Mouse (Mus musculus) C2C12 (cell line): ENCODE data around the gene Ptgfrn. TPM values are rescaled to one million over a fixed set of nuclear protein-coding genes. Genes with fewer than 3 reads are reported as not detected.
A peak's percentile ranks its signal among the peaks of the same experiment; 100 is the strongest.

Experiments used
- H3K27me3 ChIP-seq: one replicate; pipeline ENCODE4 v1.6.1; 2011; ENCODE audit not compliant: control insufficient read depth, insufficient read depth, insufficient read length
- H3K36me3 ChIP-seq: one replicate; pipeline ENCODE4 v1.6.1; 2011; ENCODE audit not compliant: control insufficient read depth, insufficient read depth
- H3K4me3 ChIP-seq: one replicate; pipeline ENCODE4 v1.5.1; 2011; ENCODE audit warnings: mild to moderate bottlenecking, control low read depth; ENCODE audit not compliant: poor library complexity, insufficient read depth, severe bottlenecking
- H3K79me2 ChIP-seq: one replicate; pipeline ENCODE4 v1.6.1; 2011; ENCODE audit not compliant: control insufficient read depth, insufficient read depth
- H3K79me3 ChIP-seq: one replicate; pipeline ENCODE4 v1.6.1; 2011; ENCODE audit warnings: low read depth, control low read depth
- H3ac ChIP-seq: one replicate; pipeline ENCODE3; 2011; ENCODE audit warnings: low read depth; ENCODE audit not compliant: control insufficient read depth, insufficient read length
- CEBPB ChIP-seq: IDR thresholded peaks from one replicate; pipeline ENCODE4 v1.6.1; 2011; ENCODE audit warnings: low read depth, mild to moderate bottlenecking, control low read depth, moderate library complexity
- CTCF ChIP-seq: IDR thresholded peaks from one replicate; pipeline ENCODE4 v1.5.1; 2011; ENCODE audit not compliant: control insufficient read depth, insufficient read depth, insufficient read length
- FOSL1 ChIP-seq: IDR thresholded peaks from one replicate; pipeline ENCODE4 v1.8.0; 2011; ENCODE audit warnings: mild to moderate bottlenecking, low read length; ENCODE audit not compliant: poor library complexity, insufficient read depth, severe bottlenecking
- MAX ChIP-seq: IDR thresholded peaks from one replicate; pipeline ENCODE4 v1.6.1; 2011; ENCODE audit warnings: mild to moderate bottlenecking, control low read depth
- MYOD1 ChIP-seq: IDR thresholded peaks from one replicate; pipeline ENCODE4 v1.6.1; 2011; ENCODE audit warnings: low read depth; ENCODE audit not compliant: control insufficient read depth, insufficient read length
- MYOG ChIP-seq: IDR thresholded peaks from one replicate; pipeline ENCODE4 v1.6.1; 2011; ENCODE audit not compliant: control insufficient read depth, insufficient read length; ENCODE audit errors: extremely low read depth
- USF1 ChIP-seq: IDR thresholded peaks from one replicate; pipeline ENCODE4 v1.6.1; 2011; ENCODE audit warnings: low read depth, mild to moderate bottlenecking, control low read depth, moderate library complexity
- polyA plus RNA-seq: library from polyadenylated mRNA; unstranded; fragments of >200 nt; fragmentation: generic; extraction: Trizol; gene quantifications from one replicate; pipeline ENCODE4 v1.2.1, GENCODE M21; 2012; ENCODE audit warnings: missing spikeins

Ptgfrn gene
- polyA plus RNA-seq, 1 experiment, result 42.8 TPM

GRCm38 (mm10) chr3:101134861-101135260, 24.8 kb upstream of the Ptgfrn start:
- Histone ChIP-seq H3K79me2 (no peaks in the 10 kb centered on the region), H3K36me3 (no peaks in the 10 kb centered on the region)
- TF ChIP-seq MAX (no peak), CTCF (no peak), CEBPB (no peak)

GRCm38 (mm10) chr3:101132981-101133380, 22.9 kb upstream of the Ptgfrn start:
- H3K4me3 ChIP-seq, result no peak overlapping the region
- TF ChIP-seq FOSL1 (no peak), USF1 (no peak), CEBPB (no peak), MAX (no peak), MYOG (no peak), CTCF (no peak), MYOD1 (no peak)

More at GRCm38 (mm10) chr3:101134861-101135260, 24.8 kb upstream of the Ptgfrn start:
- Histone ChIP-seq H3K79me3 (no peaks in the 10 kb centered on the region), H3ac (no peak overlapping the region), H3K27me3 (no peaks in the 10 kb centered on the region), H3K4me3 (no peak overlapping the region)

GRCm38 (mm10) chr3:101131772-101132171, 21.7 kb upstream of the Ptgfrn start:
- H3K27me3 ChIP-seq, result no peaks in the 10 kb centered on the region
- no peaks in the 10 kb centered on the region for H3K36me3 ChIP-seq
- TF ChIP-seq USF1 (no peak), MAX (no peak)
- no peak overlapping the region for H3K4me3 ChIP-seq
- H3K79me3 ChIP-seq, result no peaks in the 10 kb centered on the region
- no peak overlapping the region for H3ac ChIP-seq
- H3K79me2 ChIP-seq, result no peaks in the 10 kb centered on the region

More at GRCm38 (mm10) chr3:101132981-101133380, 22.9 kb upstream of the Ptgfrn start:
- no peaks in the 10 kb centered on the region for H3K79me3 ChIP-seq
- no peaks in the 10 kb centered on the region for H3K27me3 ChIP-seq
- no peaks in the 10 kb centered on the region for H3K36me3 ChIP-seq
- no peak overlapping the region for H3ac ChIP-seq
- no peaks in the 10 kb centered on the region for H3K79me2 ChIP-seq

- H3ac ChIP-seq, result no peak overlapping the region
- H3K79me3 ChIP-seq, result no peaks in the 10 kb centered on the region
- no peaks in the 10 kb centered on the region for H3K79me2 ChIP-seq
- no peaks in the 10 kb centered on the region for H3K36me3 ChIP-seq
- H3K4me3 ChIP-seq, result no peak overlapping the region
- no peaks in the 10 kb centered on the region for H3K27me3 ChIP-seq
- TF ChIP-seq MYOD1 (peak; percentile 10), USF1 (no peak)
Measured at GRCm38 (mm10) chr3:101130526-101130925, 20.4 kb upstream of the Ptgfrn start.

- no peak overlapping the region for H3K4me3 ChIP-seq
- H3K79me2 ChIP-seq, result no peaks in the 10 kb centered on the region
- no peak overlapping the region for H3ac ChIP-seq
- no peaks in the 10 kb centered on the region for H3K27me3 ChIP-seq
- TF ChIP-seq CTCF (no peak), MYOD1 (no peak)
- no peaks in the 10 kb centered on the region for H3K79me3 ChIP-seq
- H3K36me3 ChIP-seq, result no peaks in the 10 kb centered on the region
Measured at GRCm38 (mm10) chr3:101129620-101130019, 19.5 kb upstream of the Ptgfrn start.

GRCm38 (mm10) chr3:101129090-101129489, 19.0 kb upstream of the Ptgfrn start:
- Histone ChIP-seq H3K4me3 (no peak overlapping the region), H3K79me3 (no peaks in the 10 kb centered on the region), H3K79me2 (no peaks in the 10 kb centered on the region), H3K27me3 (no peaks in the 10 kb centered on the region), H3K36me3 (no peaks in the 10 kb centered on the region), H3ac (no peak overlapping the region)
- TF ChIP-seq MYOG (no peak), MYOD1 (no peak), FOSL1 (no peak), CTCF (no peak), MAX (no peak), USF1 (no peak)

- Histone ChIP-seq H3K79me3 (no peaks in the 10 kb centered on the region), H3K4me3 (no peak overlapping the region), H3K27me3 (no peaks in the 10 kb centered on the region), H3K79me2 (no peaks in the 10 kb centered on the region), H3ac (no peak overlapping the region), H3K36me3 (no peaks in the 10 kb centered on the region)
- TF ChIP-seq MAX, result no peak
- no peak for TF ChIP-seq FOSL1
- no peak for TF ChIP-seq MYOD1
Measured at GRCm38 (mm10) chr3:101127766-101128165, 17.7 kb upstream of the Ptgfrn start.
